Mouse (Mus musculus): ENCODE results near the gene Btnl10. TPM values are rescaled to one million over a fixed set of nuclear protein-coding genes. Genes with fewer than 3 reads are reported as not detected.
"Not testable (repeated sequence)": the region's sequence is repeated elsewhere in the genome, so short reads cannot be mapped to it uniquely, and the experiment has no call there.

Btnl10 gene
- polyA plus RNA-seq, 1 experiment from 2014 or later = 0.09 TPM

DNA sequence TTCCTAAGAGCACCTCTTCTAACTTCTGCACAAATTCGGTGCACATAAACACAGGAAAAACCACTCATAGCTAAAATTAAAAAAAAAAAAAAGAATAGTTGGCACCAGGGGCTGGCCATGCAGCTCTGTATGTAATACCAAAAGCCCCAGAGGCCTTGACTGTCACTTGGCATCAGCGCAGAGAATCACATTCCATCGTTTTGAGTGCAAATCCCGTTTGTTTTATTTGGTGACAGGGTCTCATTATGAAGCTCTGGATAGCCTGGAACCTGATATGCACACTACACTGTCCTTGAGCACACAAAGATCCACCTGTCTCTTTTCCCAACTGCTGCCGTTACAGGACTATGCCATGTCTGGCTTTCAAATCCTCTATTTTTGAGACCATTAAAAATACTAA lies 33.5 kb downstream of the Btnl10 start:
- Histone ChIP-seq H3K36me3 (ENCODE audit: control insufficient read depth, insufficient read depth, low read length) (no peaks in the 10 kb centered on the region), H3K4me1 (ENCODE audit: control insufficient read depth, insufficient read depth, low read length) (peaks cover 26% of the 10 kb centered on the region), H3K27ac (replicated peaks; ENCODE audit: low read depth, low read length) (peak overlapping the region; percentile 99), H3K9me3 (ENCODE audit: control insufficient read depth, low read length) (no peaks in the 10 kb centered on the region), H3K4me2 (ENCODE audit: low read length) (peak overlapping the region; percentile 75), H3K9ac (replicated peaks; ENCODE audit: low read length) (peak overlapping the region; percentile 98; the same call in 1 of the 2 replicates), H3K27me3 (ENCODE audit: control insufficient read depth, insufficient read depth, low read length) (no peaks in the 10 kb centered on the region), H3K4me3 (replicated peaks; ENCODE audit: low read depth, low read length) (peak overlapping the region; percentile 61; the same call in 1 of the 2 replicates)
- ATAC-seq (ENCODE audit: low FRiP score, low TSS enrichment) (no peak), DNase-seq (peak; percentile 44)
- WGBS = 54% methylated on average over 5 of the region's 5 CpGs

- no peaks in the 10 kb centered on the region for H3K27me3 ChIP-seq (ENCODE audit: control insufficient read depth, insufficient read depth, low read length)
- H3K4me2 ChIP-seq (ENCODE audit: low read length) = peak overlapping the region; percentile 64
- H3K9me3 ChIP-seq (ENCODE audit: control insufficient read depth, low read length) = no peaks in the 10 kb centered on the region
- H3K4me1 ChIP-seq (ENCODE audit: control insufficient read depth, insufficient read depth, low read length) = peaks cover 42% of the 10 kb centered on the region
- WGBS = under 1% methylated on average over 33 of the region's 33 CpGs
- ATAC-seq (ENCODE audit: low FRiP score, low TSS enrichment) = peak; percentile 32
- H3K4me3 ChIP-seq (replicated peaks; ENCODE audit: low read depth, low read length) = peak overlapping the region; percentile 53
- H3K27ac ChIP-seq (replicated peaks; ENCODE audit: low read depth, low read length) = peak overlapping the region; percentile 99
- peak overlapping the region; percentile 93 for H3K9ac ChIP-seq (replicated peaks; ENCODE audit: low read length)
- peak; percentile 84 for DNase-seq
- peaks cover 11% of the 10 kb centered on the region for H3K36me3 ChIP-seq (ENCODE audit: control insufficient read depth, insufficient read depth, low read length)
These were observed 35.9 kb downstream of the Btnl10 start for GRCm38 (mm10) chr11:58953351-58954169.

- DNase-seq; H3K27me3 ChIP-seq (ENCODE audit: control insufficient read depth, insufficient read depth, low read length); H3K9me3 ChIP-seq (ENCODE audit: control insufficient read depth, low read length); ATAC-seq (ENCODE audit: low FRiP score, low TSS enrichment): not testable (repeated sequence)
- Histone ChIP-seq H3K4me2 (ENCODE audit: low read length) (peak overlapping the region; percentile 64), H3K36me3 (ENCODE audit: control insufficient read depth, insufficient read depth, low read length) (peaks cover 11% of the 10 kb centered on the region), H3K4me1 (ENCODE audit: control insufficient read depth, insufficient read depth, low read length) (peaks cover 42% of the 10 kb centered on the region), H3K9ac (replicated peaks; ENCODE audit: low read length) (peak overlapping the region; percentile 93), H3K4me3 (replicated peaks; ENCODE audit: low read depth, low read length) (peak overlapping the region; percentile 53), H3K27ac (replicated peaks; ENCODE audit: low read depth, low read length) (peak overlapping the region; percentile 99)
- WGBS = 0% methylated on average over 17 of the region's 17 CpGs
These were observed 36.4 kb downstream of the Btnl10 start for GRCm38 (mm10) chr11:58954170-58954419.

DNA sequence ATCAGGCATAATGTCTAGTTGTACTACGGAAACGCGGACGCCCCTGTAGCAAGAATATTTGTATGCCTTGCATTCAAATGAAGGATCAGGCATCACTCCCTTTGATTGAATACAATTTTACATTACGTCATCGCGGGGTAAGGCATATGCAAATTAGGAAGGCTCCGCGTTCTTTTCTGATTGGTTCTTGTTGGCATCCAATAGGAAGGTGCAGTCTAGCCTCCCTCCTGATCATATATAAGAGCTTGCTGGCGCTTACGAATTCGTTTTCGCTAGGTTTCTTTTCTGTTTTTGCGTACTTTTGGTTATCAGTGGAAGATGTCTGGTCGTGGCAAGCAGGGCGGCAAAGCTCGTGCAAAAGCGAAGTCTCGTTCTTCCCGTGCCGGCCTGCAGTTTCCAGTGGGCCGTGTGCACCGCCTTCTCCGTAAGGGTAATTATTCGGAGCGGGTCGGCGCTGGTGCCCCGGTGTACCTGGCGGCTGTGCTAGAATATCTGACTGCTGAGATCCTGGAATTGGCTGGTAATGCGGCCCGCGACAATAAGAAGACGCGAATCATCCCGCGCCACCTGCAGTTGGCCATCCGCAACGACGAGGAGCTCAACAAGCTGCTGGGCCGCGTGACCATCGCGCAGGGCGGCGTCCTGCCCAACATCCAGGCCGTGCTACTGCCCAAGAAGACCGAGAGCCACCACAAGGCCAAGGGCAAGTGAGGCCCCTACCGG lies 36.9 kb downstream of the Btnl10 start, which contains the start of the genes Hist3h2a and Trim17:
TSS of gene Hist3h2a (plus strand) at position 266 of the 723 bp plus-strand sequence.
TSS of gene Trim17 (plus strand) at position 266 of the 723 bp plus-strand sequence.
- Histone ChIP-seq H3K36me3 (ENCODE audit: control insufficient read depth, insufficient read depth, low read length) (peaks cover 11% of the 10 kb centered on the region), H3K9me3 (ENCODE audit: control insufficient read depth, low read length) (no peaks in the 10 kb centered on the region), H3K9ac (replicated peaks; ENCODE audit: low read length) (peak within 1 kb of the TSS; percentile 93), H3K4me2 (ENCODE audit: low read length) (peak within 1 kb of the TSS; percentile 64), H3K4me1 (ENCODE audit: control insufficient read depth, insufficient read depth, low read length) (peaks cover 47% of the 10 kb centered on the region), H3K4me3 (replicated peaks; ENCODE audit: low read depth, low read length) (peak within 1 kb of the TSS; percentile 53), H3K27me3 (ENCODE audit: control insufficient read depth, insufficient read depth, low read length) (no peaks in the 10 kb centered on the region), H3K27ac (replicated peaks; ENCODE audit: low read depth, low read length) (peak within 1 kb of the TSS; percentile 99)
- under 1% methylated on average over 49 of the region's 49 CpGs for whole genome bisulfite sequencing
- DNase-seq = peak; percentile 99
- ATAC-seq (ENCODE audit: low FRiP score, low TSS enrichment) = peak; percentile 92

DNA sequence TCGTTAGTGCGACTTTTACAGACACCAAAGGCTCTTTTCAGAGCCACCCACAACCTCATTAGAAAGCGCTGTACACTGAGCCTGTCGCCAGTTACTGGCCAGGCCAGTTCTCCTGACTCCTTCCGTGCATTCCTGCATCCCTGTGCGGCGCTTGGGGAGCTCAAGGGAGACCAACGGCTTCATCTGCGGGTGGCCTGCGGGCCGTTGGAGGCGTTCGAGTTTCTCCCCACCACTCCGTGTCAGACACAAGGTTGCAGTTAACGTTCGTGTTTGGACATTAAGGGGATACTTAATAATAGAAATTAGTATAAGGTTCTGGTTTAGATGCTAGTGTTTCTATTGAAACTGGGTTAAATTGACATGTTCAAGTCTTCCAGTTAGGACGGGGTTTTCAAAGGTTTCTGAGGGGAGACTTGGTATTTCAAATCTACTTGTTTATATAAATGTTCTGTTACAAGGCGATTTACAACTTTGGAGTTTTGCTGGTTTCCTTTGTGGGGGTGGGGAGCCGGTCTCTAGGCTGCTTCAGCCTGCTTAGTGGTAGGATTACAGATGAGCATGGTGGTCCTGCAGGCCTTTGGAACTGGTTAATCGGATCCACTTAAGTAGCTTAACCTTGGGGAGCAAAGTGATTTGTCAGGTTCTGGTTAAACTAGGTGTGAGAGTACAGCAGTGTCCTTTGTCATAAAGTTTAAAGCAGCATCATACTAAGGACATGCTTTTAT lies 37.6 kb downstream of the Btnl10 start:
- Histone ChIP-seq H3K36me3 (ENCODE audit: control insufficient read depth, insufficient read depth, low read length) (peaks cover 11% of the 10 kb centered on the region), H3K4me2 (ENCODE audit: low read length) (peak overlapping the region; percentile 64), H3K9ac (replicated peaks; ENCODE audit: low read length) (peak overlapping the region; percentile 71), H3K27me3 (ENCODE audit: control insufficient read depth, insufficient read depth, low read length) (no peaks in the 10 kb centered on the region), H3K4me1 (ENCODE audit: control insufficient read depth, insufficient read depth, low read length) (peaks cover 50% of the 10 kb centered on the region), H3K4me3 (replicated peaks; ENCODE audit: low read depth, low read length) (peak overlapping the region; percentile 53), H3K27ac (replicated peaks; ENCODE audit: low read depth, low read length) (peak overlapping the region; percentile 99), H3K9me3 (ENCODE audit: control insufficient read depth, low read length) (no peaks in the 10 kb centered on the region)
- ATAC-seq (ENCODE audit: low FRiP score, low TSS enrichment) = peak; percentile 19
- WGBS = under 1% methylated on average over 20 of the region's 20 CpGs
- DNase-seq = peak; percentile 70

DNA sequence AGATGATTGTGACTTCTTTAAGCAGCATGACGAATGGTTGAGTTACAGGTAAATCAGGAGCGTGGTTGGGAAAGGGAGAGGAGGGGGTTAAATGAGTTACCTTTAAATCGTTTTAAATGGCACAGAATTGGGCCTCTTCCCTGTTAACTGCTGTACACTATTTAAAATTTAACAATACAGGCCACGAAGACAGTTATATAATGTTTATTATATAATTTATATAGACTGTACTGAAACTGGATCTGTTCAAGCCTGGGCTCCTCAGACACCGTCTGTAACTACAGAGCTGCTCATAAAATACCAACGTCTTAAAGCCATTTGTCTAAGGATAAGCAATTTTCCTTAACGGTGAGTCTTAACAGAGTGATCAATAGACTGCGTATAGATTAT lies 38.2 kb downstream of the Btnl10 start:
- no peak for DNase-seq
- 22% methylated on average over 8 of the region's 8 CpGs for WGBS
- Histone ChIP-seq H3K4me1 (ENCODE audit: control insufficient read depth, insufficient read depth, low read length) (peaks cover 47% of the 10 kb centered on the region), H3K27me3 (ENCODE audit: control insufficient read depth, insufficient read depth, low read length) (no peaks in the 10 kb centered on the region), H3K9me3 (ENCODE audit: control insufficient read depth, low read length) (no peaks in the 10 kb centered on the region), H3K4me3 (replicated peaks; ENCODE audit: low read depth, low read length) (peak overlapping the region; percentile 53), H3K9ac (replicated peaks; ENCODE audit: low read length) (peak overlapping the region; percentile 71), H3K27ac (replicated peaks; ENCODE audit: low read depth, low read length) (no peak overlapping the region; the same call in 1 of the 2 replicates), H3K36me3 (ENCODE audit: control insufficient read depth, insufficient read depth, low read length) (peaks cover 11% of the 10 kb centered on the region), H3K4me2 (ENCODE audit: low read length) (peak overlapping the region; percentile 64)
- no peak for ATAC-seq (ENCODE audit: low FRiP score, low TSS enrichment)

GRCm38 (mm10) chr11:58957226-58957914 lies 39.7 kb downstream of the Btnl10 start:
- peaks cover 35% of the 10 kb centered on the region for H3K4me1 ChIP-seq (ENCODE audit: control insufficient read depth, insufficient read depth, low read length)
- WGBS = 80% methylated on average over 5 of the region's 5 CpGs
- H3K9ac ChIP-seq (replicated peaks; ENCODE audit: low read length) = peak overlapping the region; percentile 71
- no peaks in the 10 kb centered on the region for H3K27me3 ChIP-seq (ENCODE audit: control insufficient read depth, insufficient read depth, low read length)
- H3K4me2 ChIP-seq (ENCODE audit: low read length) = peak overlapping the region; percentile 64
- H3K9me3 ChIP-seq (ENCODE audit: control insufficient read depth, low read length) = peaks cover 7% of the 10 kb centered on the region
- ATAC-seq (ENCODE audit: low FRiP score, low TSS enrichment) (no peak), DNase-seq (no peak)
- H3K27ac ChIP-seq (replicated peaks; ENCODE audit: low read depth, low read length) = 0 out of 2 replicates have a peak overlapping the region, but pooled peaks have one; percentile 20
- peak overlapping the region; percentile 53 for H3K4me3 ChIP-seq (replicated peaks; ENCODE audit: low read depth, low read length)
- peaks cover 11% of the 10 kb centered on the region for H3K36me3 ChIP-seq (ENCODE audit: control insufficient read depth, insufficient read depth, low read length)

- H3K36me3 ChIP-seq (ENCODE audit: control insufficient read depth, insufficient read depth, low read length) = peaks cover 11% of the 10 kb centered on the region
- no peak overlapping the region; the same call in 1 of the 2 replicates for H3K9ac ChIP-seq (replicated peaks; ENCODE audit: low read length)
- H3K27ac ChIP-seq (replicated peaks; ENCODE audit: low read depth, low read length) = no peak overlapping the region
- 89% methylated on average over 6 of the region's 6 CpGs for WGBS
- peaks cover 31% of the 10 kb centered on the region for H3K4me1 ChIP-seq (ENCODE audit: control insufficient read depth, insufficient read depth, low read length)
- peaks cover 7% of the 10 kb centered on the region for H3K9me3 ChIP-seq (ENCODE audit: control insufficient read depth, low read length)
- no peak for DNase-seq
- peak overlapping the region; percentile 4; the same call in 1 of the 2 replicates for H3K4me3 ChIP-seq (replicated peaks; ENCODE audit: low read depth, low read length)
- peak overlapping the region; percentile 64 for H3K4me2 ChIP-seq (ENCODE audit: low read length)
- no peak for ATAC-seq (ENCODE audit: low FRiP score, low TSS enrichment)
- no peaks in the 10 kb centered on the region for H3K27me3 ChIP-seq (ENCODE audit: control insufficient read depth, insufficient read depth, low read length)
These were observed 40.8 kb downstream of the Btnl10 start for GRCm38 (mm10) chr11:58958536-58958935.

Data from midbrain, embryonic 14.5 days (tissue).